Mouse (Mus musculus) left cerebral cortex, adult 8-10 months (tissue): ENCODE measurements around the gene Mid1ip1. TPM values are rescaled to one million over a fixed set of nuclear protein-coding genes. Genes with fewer than 3 reads are reported as not detected.

Experiments used
- DNase-seq, 2 experiments: peaks; one replicate each; pipeline ENCODE4 v3.0.0; 2022; ENCODE audit warnings: low spot score in 2 of 2
- total RNA-seq, 4 experiments: library from RNA; stranded (reverse); gene quantifications; 2 replicates each; pipeline ENCODE4 v1.2.4; 2022

The Mid1ip1 gene
- total RNA-seq: 100 to 1,000 TPM; 105 to 129 (median 115) TPM

GRCm38 (mm10) chrX:10714696-10715140, at the start of gene Mid1ip1:
TSS of gene Mid1ip1 (plus strand) at chrX:10715013.
- DNase-seq: peak; percentile 1 to 68

- no peak for DNase-seq
These were observed 20.2 kb upstream of the Mid1ip1 start for GRCm38 (mm10) chrX:10694455-10695180.

GRCm38 (mm10) chrX:10706728-10707127, 8.1 kb upstream of the Mid1ip1 start:
- no peak for DNase-seq

GRCm38 (mm10) chrX:10713839-10714637, 775 bp upstream of the Mid1ip1 start:
- no peak for DNase-seq

- peak; percentile 63 to 81 for DNase-seq
These were observed 2.3 kb downstream of the Mid1ip1 start for GRCm38 (mm10) chrX:10716917-10717763.

GRCm38 (mm10) chrX:10718021-10718837, 3.4 kb downstream of the Mid1ip1 start:
- peak; percentile 23 to 33 for DNase-seq

- DNase-seq: peak; percentile 10 to 39
These were observed 4.2 kb downstream of the Mid1ip1 start for GRCm38 (mm10) chrX:10718838-10719539.

- DNase-seq: no peak
These were observed 5.6 kb downstream of the Mid1ip1 start for GRCm38 (mm10) chrX:10720391-10720790.

GRCm38 (mm10) chrX:10724571-10724970, 9.8 kb downstream of the Mid1ip1 start:
- no peak for DNase-seq

GRCm38 (mm10) chrX:10729488-10729887, 14.7 kb downstream of the Mid1ip1 start:
- DNase-seq: no peak

- no peak for DNase-seq
These were observed 19.6 kb downstream of the Mid1ip1 start for GRCm38 (mm10) chrX:10734453-10734852.

- no peak for DNase-seq
These were observed 20.1 kb downstream of the Mid1ip1 start for GRCm38 (mm10) chrX:10734874-10735273.

GRCm38 (mm10) chrX:10758866-10759265, 44.1 kb downstream of the Mid1ip1 start:
- DNase-seq: no peak

- DNase-seq: no peak
These were observed 48.7 kb downstream of the Mid1ip1 start for GRCm38 (mm10) chrX:10763476-10764016.

Other genes starting within 250 kb of the Mid1ip1 start
- gene Tspan7, start 229.9 kb upstream of the Mid1ip1 start, total RNA-seq: 1,000 to 10,000 TPM; 1,114 to 1,365 (median 1,299) TPM